Mouse (Mus musculus): ENCODE measurements around the gene Nol8.
A peak's percentile ranks its signal among the peaks of the same experiment; 100 is the strongest.

Gene Nol8

DNA sequence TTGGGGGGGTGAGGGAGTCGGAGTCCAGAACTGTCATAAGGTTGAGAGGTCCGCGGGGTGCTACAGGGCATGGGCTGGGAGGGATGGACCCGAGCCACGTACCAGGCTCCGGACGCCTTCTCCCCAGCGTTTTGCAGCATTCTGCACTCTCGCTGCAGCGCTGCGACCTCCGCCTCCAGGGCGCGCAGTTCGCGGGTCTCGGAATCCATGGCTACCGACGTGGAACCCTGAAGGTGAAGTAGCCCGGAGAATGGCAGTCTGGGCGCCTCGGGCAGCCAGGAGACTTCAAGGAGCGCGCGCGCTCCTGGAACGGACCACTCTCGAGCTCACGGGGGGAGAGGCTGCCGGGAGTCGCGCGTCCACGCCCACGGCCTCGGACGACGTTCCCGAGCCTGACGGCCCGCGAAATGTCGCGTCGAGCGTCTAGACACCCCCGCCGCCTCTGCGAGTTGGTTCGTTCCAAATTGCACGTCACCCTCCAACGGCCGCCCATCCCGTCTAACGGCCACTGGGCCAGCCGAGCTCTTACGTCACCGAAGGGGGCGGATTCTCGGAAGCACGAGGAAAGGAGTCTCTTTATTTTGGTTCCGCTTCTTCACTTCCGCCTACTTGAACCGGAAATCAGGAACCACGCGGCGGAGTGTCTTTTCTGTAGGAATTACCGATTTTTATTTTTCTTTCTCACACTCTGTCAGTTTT lies at the start of gene Nol8, which contains the start of gene Cenpp:
Gene Nol8 (plus strand): TSS at position 598 of the 699 bp plus-strand sequence.
Gene Cenpp (minus strand): TSS at position 305 of the 699 bp plus-strand sequence.
- peak; percentile 99 for DNase-seq

DNA sequence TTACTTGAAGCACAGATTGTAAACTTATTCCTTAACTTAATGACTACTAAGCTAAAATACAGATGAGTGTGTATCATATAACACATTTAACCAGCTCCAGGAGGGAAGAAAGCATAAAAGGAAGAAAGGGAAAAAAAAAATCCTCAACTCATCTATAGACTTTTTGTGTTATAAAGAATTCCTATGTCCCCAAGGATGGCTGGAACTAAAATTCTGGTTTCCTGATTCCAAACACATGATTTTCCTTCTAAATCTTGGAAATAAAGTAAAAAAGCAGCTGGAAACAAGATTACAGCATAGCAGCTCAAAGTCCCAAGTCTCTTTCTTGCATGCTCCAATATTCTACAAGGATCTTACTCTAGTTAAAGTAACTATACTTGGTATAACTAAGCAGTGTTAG lies 49.3 kb upstream of the Nol8 start:
- no peak for DNase-seq

DNA sequence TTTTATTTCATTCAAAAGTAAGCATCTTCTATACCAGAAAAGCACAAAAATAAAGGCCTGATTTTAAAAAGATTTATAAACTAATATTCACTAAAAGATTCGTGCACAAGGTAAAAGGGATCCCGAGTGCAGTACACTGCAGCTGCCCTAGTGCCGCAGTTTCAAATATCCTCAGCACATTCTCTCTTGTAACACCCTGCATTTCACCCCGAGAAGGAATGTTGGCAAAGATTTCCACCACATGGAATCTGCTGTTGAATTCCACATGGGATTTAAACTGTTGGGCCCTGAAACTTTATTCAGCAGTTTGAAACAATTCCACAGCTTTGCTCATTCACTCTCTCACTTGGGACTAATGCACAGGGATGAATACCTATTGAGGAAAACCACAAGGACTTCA lies 45.2 kb upstream of the Nol8 start, which contains the start of gene Ogn:
Gene Ogn (plus strand): TSS at position 333 of the 400 bp plus-strand sequence.
- DNase-seq: no peak

DNA sequence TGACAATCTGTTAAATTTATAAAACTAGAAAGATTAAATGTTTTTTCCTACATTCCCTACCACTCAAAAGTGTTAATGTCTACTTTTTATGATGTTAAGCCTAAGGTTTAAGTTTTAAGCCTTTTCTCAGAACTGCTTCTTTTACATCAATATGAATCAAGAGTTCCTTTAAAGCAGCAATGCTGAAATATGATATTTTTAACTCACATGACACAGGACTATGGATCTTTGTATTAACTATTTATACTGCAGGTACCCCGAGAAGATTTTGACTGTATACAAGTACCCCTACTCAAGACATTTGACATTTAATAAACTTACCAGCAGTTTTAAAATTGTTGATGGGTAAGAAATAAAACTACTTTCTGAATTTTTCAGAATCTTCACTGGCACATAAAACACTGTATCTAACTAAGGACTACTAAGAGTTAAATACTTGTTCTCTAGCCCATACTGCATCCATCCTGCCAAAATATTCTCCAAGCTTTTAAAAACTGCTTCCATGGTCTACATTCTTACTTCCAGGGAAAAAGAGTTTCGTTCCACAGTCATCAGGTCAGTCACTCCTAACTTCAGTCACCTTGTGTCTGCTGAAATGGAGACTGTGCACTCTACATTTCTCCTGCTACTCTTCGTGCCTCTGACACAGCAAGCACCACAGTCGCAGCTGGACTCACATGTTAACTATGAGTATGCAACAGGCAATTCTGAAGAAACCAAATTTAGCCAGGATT lies 44.1 kb upstream of the Nol8 start:
- DNase-seq: no peak

DNA sequence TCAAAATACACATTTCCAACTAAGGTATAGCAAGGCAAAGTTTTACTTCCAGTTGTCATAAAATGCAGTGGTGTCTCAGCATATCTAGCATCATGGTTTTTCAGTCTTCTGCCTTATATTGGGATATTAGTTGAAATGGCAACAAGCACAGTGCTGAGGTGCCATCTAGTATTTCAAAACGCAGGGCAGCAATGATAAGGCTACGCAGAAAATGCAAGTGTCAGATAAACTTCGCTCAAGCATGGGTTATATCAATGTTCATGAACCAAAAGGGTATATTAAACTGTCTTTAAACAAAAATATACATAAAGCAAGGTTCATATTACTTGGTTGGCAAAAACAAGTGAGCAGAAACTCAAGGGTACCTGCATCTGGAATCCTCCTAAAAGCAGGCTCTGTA lies 35.9 kb upstream of the Nol8 start:
- no peak for DNase-seq

DNA sequence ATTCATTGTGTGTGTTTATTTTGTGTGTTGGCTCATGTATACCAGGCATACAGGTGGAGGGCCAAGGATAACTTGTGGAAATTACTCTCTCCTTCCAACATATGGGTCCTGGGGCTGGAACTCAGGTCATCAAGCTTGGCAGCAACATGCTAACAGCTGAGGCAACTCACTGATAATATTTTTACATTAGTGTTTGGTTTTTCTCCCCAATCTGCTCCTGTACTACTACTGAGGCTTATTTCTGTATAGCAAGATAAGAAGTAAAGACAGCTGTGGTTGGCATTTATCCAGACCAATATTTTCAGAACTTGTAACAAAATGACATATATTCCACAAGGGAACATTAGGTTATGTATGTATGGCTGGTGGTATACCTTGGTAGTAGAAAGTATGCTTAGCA lies 34.5 kb upstream of the Nol8 start:
- no peak for DNase-seq

DNA sequence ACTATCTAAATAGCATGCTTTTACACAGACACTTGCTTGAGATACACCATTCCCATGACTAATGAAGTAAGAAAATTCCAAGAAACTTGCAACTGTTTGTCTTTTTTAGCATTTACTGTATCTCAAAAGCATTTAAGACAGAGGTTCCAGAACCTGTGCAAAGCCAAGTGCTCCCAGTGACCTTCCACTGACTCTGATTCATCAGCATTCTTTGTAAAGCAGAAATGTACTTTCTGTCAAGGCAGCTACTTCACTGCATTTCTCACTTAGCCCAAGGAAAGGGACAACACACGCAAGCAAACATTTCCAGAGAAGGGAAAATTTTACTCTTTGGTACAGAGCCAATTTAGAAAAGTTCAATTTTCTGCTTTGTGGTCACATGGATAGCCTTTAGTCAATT lies 29.7 kb upstream of the Nol8 start:
- no peak for DNase-seq

DNA sequence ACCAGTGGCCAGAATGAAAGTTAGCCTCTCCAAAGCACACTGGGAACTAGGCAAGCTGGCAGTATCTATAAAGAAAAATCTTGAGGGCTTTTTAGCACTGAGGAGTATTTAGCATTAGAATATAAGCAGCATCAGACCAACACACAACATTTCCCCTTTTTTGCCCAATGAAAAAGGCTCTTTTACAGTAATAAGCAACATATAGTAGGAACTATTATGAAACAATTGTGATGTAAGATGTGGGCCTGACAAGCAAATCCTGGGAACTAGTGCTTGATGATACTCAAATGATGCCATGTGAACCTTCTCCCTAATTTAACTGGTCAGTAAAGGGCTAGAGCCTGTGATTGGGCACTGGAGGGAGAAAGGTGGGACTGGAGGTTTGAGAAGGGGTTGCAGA lies 24.7 kb upstream of the Nol8 start:
- DNase-seq: no peak

DNA sequence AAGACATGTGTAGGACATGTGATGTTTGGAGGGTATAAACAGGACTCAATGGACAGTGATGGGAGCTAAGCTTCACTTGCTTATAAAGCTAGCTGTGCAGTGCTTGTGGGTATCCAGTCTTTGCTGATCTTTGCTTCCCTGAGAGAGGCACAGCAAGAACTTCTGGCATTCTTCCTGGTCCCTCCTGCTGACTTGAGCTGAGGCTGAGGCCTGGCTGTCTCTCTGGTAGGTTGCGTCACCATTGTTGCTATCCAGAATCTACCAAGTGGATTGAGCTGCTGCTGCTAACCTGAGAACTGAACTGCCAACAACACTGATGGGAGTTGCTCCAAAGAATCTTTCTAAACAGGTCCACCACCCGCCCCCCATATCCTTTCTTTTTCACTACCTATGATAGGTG lies 23.8 kb upstream of the Nol8 start:
- no peak for DNase-seq

DNA sequence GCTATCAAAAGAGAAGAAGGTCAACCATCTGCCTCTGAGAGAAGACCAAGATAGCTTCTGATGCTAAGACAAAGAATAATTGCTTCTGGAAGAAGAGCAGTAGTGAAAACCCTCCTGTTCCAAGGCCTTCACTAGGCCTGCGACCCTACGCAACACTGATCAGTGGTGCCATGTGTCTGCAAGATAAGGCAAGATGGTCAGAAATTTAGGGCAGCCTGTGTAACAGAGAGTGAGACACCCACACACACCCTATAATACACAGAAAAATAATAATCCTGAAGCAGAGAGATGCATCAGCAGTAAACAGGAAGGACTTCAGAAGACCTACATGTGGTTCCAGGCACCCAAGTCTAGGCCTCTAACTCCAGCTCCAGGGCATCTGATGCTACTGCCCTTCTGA lies 12.9 kb upstream of the Nol8 start:
- DNase-seq: no peak

DNA sequence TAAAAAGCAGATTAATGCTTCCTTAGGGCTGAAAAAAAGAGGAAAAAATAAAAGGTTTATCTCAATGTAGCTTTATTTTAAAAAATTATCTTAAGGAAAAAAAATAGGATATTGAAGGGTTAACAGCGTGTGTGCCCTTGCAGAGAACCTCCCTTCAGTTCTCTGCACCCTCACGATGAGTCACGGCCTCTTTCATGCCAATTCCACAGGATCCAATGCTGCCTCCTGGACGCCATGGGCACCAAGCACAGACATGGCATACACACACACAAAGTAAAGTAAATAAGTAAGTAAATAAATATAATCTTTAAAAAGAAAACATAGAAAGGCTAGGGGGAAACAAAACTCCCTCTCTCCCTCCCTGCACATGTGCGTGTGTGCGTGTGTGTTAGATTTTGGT lies 10.2 kb upstream of the Nol8 start:
- no peak for DNase-seq

DNA sequence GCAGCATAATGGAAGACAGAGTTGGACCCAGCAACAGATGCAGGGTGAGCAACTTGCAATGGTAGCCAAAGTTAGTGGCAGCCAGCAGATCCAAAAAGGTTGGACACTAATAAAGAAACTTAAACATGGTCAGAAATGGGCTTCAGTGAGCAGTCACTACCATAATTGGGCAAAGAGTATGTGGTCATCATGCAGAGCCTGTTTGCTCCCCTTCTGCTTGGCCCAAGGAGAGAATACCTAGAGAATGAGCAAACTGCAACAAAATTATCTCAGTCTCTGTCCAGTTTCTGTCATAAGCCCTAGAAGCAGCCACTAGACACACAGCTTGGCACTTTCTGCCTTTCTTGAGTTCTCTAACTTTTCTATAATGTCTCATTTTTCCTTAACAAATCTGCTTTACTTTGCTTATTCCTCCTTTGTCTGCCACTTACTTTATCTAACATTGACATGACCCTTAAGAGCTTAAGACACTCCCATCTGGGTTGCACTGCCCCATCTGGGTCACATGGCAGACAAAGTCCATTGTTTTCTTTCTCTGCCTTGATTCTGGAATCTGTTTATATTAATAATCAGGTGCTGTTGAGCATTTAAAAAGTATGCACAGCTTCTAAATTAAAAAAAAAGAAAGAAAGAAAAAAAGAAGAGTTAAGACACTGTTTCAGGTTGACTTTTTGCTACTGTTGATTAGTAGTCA lies 9.1 kb upstream of the Nol8 start:
- no peak for DNase-seq

DNA sequence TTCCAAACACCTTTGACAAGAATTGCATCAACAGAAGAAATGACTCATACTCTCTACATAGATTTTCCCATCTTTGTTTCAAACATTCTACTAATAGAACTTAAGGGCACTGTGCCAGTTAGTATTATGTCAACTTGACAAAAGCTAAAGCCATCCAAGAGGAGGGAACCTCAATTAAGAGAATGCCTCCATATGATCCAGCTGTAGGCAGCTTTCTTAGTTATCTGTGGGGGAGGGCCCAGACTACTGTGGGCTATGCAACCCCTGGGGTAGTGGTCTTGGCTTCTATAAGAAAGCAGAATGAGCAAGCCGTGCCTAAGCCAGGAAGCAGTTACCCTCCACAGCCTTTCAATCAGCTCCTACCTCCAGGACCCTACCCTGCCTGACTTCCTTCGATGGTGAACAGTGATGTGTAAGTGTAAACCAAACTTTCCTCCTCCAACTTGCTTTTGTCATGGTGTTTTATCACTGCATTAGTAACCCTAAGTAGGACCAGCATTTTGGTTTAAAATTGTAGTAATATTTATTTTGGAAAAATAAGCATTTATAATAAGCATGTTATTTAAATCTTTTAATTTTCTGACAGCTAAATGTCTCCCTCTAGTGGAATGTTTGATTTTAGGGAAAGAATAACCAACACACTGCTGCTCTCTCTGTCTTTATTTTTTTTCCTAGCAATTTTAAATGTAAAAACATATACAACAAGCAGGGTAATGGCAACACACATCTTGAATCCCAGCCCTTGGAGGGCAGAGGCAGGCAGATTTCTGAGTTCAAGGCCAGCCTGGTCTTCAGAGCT lies 7.9 kb upstream of the Nol8 start:
- no peak for DNase-seq

DNA sequence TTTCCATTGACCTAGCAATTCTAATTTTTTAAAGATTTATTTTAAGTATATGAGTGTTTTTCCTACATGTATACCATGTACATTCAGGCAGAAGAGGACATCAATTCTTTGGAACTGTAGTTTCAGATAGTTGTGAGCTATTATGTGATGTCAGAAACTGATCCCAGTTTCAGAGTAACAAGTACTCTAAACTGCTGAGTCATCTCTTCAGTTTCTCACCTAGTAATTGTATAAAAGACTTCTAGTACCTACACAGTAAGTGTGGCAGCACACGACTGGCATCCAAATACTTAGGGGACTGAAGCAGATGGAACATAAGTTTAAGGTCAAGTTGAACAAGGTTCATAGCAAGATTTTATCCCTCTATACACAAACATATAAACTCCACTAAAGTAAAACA lies 6.9 kb upstream of the Nol8 start:
- DNase-seq: no peak

DNA sequence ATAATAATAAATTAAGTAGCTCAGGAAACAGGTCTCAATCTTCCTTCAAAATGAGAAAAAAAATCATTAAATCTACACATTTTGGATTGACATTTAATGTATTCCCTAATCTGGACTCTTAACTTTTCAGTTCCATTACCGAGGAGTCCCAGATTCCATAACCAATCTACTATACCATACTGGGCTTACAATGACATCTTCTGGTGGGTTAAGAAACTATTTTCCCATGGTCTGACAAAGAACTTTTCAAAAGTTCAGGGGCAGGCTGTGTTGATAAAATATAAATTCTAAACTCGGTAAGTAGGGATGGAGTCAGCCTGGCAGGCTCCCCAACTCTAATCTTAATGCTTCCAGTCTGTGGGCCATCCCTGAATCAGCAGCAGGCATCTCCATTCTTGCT lies 1.7 kb upstream of the Nol8 start:
- peak; percentile 15 for DNase-seq

DNA sequence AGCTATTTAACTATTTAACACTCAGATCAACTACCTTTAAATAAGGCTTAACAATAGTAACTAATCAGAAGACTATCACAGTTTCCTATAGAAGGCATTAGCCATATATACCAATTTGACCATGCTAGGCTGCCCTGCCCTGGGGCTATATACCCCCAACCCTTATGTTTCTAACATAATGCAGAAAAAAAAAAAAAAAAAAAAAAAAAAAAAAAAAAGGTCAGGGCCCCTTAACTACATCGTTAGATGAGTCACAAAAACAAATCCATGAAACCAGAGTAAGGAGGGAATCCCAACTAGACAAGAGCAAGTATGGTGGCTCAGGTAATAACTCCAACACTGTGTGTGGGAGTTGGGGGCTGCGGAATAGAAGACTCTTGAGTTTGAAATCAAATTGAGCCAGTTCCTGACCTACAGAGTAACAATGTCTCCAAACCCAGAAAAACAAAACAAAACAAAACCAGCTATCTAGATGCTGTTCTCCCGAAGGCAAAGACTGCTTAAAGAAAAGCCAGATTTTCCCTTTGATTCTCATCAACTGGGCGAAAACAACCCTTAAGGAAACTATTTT lies 1.0 kb upstream of the Nol8 start:
- DNase-seq: no peak

DNA sequence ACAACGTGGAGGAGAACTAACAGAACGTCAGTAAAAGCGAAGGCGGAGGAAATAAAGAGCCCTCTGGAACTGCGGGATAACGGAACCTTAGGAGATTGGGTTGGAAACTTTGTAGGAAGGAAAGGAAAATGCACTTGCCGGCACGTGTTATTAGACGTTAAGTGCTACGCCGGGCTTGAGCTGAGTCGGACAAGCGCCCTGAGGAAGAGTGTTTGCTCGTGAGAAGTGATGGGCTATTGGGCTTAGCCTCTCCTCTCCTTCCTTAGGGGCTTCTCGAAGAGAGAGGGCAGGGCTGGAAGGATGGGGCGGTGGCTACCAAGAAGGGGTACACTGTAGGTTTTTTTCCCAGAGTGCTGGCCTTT lies 283 bp downstream of the Nol8 start:
- DNase-seq: no peak

DNA sequence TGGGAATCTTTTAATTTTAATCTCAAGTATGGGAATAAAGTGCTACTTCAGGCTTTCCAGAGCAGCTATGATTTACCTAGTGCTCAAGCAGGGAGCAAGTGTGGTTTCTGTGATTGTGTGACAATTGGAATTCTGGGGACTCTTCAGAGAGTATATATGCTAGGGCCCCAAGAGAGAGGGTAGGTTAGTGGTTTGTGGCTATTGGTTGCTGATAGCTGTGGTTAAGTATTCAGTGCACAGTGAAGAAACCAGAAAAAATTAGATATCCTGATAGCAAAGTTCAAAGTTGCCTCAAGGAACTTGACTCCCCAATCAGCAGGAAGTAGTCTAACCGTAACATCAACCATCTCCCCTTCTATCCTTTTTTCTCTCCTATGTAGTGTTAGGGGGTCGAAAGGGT lies 24.9 kb downstream of the Nol8 start:
- DNase-seq: no peak

DNA sequence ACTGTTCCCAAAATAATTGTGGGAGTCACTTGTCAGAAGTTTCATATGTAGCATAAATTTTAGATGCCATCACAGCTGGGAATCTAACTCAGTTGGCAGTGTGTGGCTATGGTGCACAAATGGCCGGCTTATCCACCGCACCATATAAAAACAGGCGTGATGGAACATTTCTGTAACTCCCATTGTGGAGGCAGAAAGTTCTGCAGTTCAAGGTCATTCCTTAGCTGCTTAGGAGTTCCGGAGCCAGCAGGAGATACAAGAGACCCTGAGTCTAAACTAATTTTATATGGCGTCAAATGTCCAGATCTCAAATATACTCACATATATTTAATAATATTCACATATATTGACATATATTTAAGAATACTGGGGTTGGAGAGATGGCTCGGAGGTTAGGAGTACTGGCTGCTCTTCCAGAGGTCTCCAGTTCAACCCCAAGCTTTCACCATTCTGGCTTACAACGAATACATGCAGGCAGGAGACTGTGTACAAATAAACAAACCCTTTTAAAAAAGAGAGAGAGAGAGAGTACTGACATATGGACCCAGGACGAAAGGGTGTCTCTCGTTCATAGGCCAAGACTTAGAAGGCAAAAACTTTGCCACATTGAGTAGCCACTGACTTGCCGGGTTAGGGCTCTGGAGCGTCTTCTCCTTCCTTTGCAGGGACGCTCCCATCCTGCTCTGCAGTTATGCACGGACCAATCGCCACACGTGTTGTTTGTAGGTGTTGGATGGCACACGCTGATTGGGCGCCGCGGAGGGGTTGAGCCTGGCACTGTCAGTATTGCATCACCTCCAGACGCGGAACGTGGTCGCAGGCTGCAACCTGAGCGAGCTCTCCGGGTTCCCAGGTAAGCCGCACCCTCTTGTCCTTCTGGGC lies 28.7 kb downstream of the Nol8 start, which contains the start of gene Iars:
Gene Iars (plus strand): TSS at position 750 of the 882 bp plus-strand sequence.
- peak; percentile 99 for DNase-seq

DNA sequence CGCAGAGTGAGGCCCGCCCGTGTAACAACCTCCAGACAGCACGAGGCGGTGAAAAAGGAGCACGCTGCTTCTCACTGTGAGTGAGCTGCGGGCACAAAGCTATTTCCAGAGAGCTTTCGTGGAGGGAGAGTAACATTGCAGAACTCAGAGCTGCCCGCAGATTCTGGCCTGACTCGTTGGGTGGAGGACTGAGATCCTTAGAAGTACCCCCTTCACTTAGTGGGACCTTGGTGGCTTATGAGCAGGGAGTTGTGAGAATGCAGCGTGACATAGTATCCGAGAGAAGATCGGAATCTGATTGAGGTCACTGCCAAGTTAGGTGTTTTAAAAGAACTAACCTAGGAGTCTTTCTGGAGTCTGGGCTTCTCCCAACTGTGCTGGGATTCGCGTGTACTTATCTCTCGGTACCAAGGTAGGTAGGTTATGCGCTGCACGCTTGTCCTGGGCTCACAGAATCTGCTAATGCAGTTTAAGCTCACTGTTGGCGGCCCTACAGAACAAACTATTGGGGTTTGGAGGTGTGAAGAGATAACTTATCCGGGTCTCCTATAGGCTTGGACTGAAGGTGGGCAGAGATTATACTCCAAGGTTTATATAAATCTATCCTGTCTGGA lies 29.5 kb downstream of the Nol8 start:
- DNase-seq: no peak

DNA sequence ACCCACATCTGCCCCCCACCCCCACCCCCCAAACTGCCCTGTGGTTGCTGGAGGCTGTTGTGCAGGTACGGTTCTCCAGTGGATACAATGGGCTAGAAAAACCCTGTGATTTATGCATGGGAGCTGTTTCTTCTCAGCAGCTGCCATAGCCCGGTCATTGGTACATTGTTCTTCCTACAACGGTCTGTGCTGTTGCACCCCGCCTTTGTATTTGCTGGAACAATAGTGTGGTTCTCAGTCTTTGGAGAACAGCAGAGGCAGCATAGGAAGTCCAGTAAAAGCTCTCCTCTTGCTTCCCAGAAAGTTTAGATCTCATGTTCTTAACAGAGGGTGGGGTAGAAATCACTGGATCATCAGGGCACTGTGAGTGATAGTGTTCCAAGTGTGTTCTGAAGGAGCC lies 31.4 kb downstream of the Nol8 start:
- no peak for DNase-seq
